Mouse (Mus musculus): ENCODE measurements around the gene Gcsam. TPM values are rescaled to one million over a fixed set of nuclear protein-coding genes. Genes with fewer than 3 reads are reported as not detected.

Gcsam gene
- polyA plus RNA-seq, 2 experiments from 2014 or later, result 0.62 TPM; not detected in 1

DNA sequence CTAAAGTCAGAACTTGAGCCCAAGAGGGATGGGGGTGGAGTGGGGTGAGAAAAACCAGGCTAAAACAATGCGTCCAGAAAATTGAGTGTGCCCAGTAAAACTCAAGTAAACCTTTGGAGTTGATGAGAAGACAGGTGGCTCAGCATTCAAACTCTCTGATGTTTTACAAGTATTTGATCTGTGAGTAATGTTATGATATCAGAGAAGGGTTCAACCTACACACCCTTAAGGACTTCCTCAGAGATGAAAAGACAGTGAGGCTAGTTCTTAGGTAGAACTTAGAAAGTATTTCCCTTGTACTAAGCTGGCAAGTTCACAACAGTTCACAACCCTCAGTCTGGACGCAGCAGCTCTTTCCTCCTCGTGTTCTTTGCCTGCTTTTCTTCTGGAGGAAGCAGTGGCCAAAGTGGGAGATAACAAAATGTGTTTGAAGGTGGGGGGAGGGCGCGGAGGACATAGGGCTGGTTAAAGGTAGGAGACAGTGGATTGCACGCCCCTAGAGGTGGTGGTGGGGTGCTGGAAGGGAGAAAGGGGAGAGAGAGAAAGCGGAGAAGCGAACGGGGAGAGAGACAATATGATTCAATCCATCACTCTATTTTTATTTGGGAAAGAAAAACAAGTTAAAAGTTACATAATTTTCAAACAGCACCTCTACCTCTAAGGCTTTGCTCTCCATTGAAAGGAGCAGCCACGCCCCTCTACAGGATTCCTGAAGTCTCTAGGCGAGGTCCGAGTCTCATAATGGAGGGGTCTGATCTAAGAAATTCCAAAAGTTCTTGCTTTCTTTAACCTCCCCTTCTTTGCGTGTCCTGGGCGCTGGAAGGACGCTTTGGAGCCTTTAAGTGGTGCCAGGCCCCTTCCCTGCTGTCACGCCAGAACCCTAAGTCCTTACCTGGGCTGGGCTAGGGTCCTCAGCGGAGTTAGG is 43.1 kb downstream of the Gcsam start:
- ATAC-seq, result peak; percentile 53

DNA sequence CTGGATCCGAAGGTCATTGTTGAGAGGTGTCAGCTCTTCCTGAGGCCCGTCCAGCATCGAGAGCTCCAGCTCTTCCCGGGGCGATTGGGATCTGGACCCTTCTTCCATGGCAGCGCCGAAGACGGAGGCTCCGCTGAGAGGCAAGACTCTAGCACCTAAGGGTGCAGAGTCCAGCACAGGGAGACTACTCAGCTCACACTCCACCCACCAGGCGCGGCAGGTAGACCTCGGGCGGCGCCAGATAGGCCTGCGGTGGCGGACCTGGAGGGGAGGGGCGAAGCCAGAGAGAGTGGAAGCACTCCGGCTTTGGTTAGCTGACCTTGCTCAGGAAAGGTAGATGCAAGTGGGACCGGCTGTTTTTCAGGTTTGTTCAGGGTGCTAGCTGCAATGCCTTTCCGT is 43.8 kb downstream of the Gcsam start, which contains the start of gene BC016579:
Gene BC016579 (minus strand): TSS at position 135 of the 399 bp plus-strand sequence.
- peak; percentile 37 for ATAC-seq

DNA sequence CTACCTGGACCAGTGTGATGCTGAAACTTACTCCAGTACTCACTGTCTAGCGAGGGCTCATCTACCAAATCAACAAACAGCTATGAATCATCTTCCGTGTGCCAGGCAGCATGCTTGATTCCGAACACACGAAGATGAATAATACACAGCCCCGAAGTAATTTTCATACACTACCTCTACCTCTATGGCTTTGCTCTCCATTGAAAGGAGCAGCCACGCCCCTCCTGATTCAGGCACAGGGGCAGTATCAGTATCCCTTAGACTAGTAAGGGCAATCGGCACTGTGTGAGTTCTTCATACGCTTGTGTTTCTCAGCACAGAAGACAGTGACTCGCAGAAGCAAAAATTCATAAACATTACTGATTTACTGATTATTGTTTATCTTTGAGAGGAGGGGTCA is 44.3 kb downstream of the Gcsam start:
- ATAC-seq, result no peak

DNA sequence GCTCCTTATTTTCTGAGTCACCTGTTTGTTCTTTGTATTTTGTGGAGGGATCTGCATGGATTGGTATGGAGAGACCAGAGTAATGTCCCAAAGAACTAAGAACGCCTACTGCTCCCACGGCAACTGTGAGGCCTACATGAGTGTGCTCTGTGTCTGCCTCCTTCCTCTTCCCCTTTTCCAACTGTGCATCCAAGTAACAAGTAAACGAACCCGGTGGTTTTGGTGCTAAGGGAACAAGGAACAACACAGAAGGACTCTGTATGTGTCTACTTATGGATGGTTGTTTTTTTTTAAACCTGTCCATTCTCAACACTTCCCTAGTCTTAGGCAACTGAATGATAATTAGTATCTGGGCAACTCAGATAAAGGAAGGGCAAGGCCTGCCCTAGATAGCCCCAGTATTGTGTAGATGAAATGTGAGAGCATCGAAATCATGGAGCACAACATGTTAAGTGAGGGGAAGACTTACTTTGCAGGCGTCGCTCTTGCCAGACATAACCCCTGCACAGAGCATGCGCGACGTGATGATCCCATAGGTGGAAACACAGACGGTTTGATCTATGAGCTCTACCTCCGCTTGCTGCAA is 47.5 kb downstream of the Gcsam start:
- ATAC-seq, result no peak

DNA sequence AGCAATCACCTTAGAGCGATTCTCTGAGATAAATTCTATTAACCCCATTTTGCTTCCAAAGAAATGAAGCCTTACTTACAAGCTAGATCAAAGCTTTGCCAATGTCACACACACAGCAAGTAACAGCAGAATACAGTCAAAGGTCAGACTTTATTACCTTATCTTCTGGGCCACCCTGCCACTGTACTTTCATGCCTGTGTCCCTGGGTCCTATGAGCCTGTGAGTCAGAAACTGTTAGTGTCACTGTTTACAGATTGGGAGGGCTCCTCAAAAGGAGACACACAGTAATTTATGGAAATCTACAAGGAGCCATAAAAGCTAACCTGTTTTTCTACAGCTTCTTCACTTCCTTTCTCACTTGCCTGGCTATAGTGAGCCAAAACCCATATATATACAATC is 48.1 kb downstream of the Gcsam start:
- ATAC-seq, result no peak

DNA sequence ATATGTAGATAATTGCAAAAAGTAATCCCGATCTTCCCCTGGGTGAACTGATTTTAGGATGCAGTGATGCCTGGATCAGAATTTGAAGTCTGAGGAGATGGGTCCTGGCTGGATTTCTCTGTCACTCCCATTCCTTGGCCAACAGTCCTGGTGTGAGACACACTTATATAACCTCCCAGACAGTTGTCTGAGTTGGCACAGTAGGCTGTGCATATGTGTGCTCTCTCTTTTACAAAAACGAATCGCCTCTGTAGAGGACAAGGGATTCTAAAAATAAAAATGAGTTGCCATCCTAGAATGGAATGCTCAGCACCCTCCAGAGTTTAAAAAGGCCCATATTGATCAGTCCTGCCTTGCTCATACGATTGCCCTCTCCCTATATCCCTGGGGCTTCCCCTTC is 49.4 kb downstream of the Gcsam start:
- no peak for ATAC-seq

DNA sequence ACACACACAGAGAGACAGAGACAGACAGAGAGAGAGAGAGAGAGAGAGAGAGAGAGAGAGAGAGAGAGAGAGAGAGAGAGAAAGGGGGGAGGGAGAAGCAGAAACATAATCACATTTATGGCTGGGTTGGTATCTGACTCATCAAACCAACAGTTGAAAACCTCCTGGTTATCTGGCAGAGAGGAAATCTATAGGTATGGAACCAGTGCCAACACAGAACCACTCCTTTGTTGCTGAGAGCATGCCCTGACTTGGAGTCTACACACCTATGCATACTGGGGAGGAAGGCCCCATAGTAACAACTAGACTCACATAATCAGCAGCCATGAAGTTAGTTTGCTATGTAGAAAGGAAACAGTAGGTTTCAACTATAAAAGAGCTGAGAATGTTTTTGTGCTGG is 52.2 kb downstream of the Gcsam start:
- ATAC-seq, result no peak

DNA sequence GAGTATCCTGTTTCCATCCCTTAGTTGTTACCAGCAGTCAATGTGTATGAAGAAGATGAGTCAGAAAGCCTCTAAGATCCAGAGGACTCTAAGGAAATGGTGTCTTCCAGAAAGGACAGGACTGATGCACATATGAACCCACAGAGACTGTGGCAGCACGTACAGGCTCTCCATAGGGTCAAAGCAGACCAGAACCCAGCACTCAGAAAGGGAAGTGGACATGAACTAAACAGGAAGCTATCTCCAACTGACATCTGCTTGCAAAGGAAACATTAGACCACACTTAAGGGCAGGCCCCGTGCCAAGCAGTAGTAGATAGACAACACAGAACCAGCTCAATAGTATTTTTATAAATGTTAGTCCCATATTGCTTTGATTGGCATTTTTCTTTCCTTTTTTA is 56.0 kb downstream of the Gcsam start:
- no peak for ATAC-seq

DNA sequence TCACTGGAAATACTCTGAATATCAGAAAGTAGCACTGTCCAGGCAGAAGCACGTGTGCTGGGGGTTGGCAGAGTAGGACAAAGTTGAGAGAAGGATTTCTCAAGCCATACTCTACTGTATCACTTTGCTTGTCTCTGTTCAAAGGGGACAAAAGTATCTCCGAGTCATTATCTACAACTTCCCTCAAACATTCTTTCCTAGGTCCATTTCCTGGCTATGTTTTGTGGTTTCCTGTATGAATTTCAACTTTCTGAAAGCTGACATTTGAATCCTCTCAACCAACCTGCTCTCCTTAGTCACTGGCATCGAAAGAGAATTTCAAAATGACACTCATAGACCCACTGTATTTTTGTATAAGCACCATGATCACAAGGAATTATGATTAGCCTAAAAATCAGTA is 58.0 kb downstream of the Gcsam start:
- no peak for ATAC-seq

DNA sequence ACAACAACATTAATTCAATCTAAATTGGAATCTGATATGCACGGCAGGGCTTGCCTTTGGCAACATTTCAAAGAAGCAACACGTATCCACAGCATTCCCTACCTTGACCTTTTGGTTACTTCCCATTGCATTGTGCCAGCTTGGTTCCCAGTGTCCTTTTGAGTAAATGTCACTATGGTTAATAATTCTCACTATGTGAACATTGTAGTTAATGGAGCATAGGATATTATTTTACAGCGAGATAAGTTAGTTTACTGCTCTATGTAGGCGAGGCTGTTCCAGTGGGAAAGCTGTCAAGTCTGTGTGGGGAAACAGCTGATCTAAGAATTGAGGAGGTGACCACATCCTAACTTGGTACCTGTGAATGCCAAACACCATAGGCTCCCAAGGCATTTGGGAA is 59.8 kb downstream of the Gcsam start:
- no peak for ATAC-seq

Other genes starting within 250 kb of the Gcsam start
- gene Cd200, start 201.3 kb upstream of the Gcsam start, polyA plus RNA-seq (2017; shearing (Covaris generic)), result 100 to 1,000 TPM; 163 to 168 TPM
- gene Gm609, start 117.4 kb upstream of the Gcsam start, polyA plus RNA-seq (2017; shearing (Covaris generic)), result under 1 TPM in 1 of 2 experiments, not detected in 1; 0.19 TPM
- not detected for gene Gm17783, start 78.3 kb upstream of the Gcsam start, polyA plus RNA-seq (2017; shearing (Covaris generic))
- gene Slc9c1, start 75.1 kb upstream of the Gcsam start, polyA plus RNA-seq (2017; shearing (Covaris generic)), result not detected
- gene BC016579, start 43.7 kb downstream of the Gcsam start, polyA plus RNA-seq (2017; shearing (Covaris generic)), result under 1 TPM in 1 of 2 experiments, not detected in 1; 0.28 TPM
- gene Tmprss7, start 83.3 kb downstream of the Gcsam start, polyA plus RNA-seq (2017; shearing (Covaris generic)), result not detected
- not detected for gene Tagln3, start 114.2 kb downstream of the Gcsam start, polyA plus RNA-seq (2017; shearing (Covaris generic))
- gene Abhd10, start 132.6 kb downstream of the Gcsam start, polyA plus RNA-seq (2017; shearing (Covaris generic)), result 10 to 100 TPM; 19.1 to 29.5 TPM

Measured in CD4-positive, CD25-positive, alpha-beta regulatory T cell, adult 4 months (primary cell).